Mouse (Mus musculus) lung, postnatal 25 days (tissue): ENCODE measurements around the gene Tmem95.
"Not testable (repeated sequence)": the region's sequence is repeated elsewhere in the genome, so short reads cannot be mapped to it uniquely, and the experiment has no call there.

Experiments
- DNase-seq: peaks from one replicate; pipeline ENCODE4 v3.0.0; 2022; ENCODE audit warnings: low spot score

Tmem95 gene

DNA sequence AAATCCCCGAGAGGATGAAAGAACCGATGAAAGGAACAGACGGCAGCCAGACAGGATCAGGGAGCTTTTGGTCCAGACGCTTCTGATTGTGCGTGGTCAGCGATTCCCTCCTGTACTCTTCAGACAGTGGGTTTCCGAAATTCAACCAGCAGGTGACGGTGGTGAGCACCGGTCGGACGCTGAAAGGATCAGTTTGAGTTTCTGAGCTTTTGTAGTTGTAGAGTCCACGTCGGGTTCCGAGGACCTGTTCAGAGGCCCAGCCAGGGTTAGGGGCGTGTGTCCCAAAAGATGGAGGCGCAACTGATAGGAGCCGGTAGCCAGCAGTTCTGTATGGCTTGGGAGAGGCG lies 2.7 kb upstream of the Tmem95 start:
- peak; percentile 83 for DNase-seq

DNA sequence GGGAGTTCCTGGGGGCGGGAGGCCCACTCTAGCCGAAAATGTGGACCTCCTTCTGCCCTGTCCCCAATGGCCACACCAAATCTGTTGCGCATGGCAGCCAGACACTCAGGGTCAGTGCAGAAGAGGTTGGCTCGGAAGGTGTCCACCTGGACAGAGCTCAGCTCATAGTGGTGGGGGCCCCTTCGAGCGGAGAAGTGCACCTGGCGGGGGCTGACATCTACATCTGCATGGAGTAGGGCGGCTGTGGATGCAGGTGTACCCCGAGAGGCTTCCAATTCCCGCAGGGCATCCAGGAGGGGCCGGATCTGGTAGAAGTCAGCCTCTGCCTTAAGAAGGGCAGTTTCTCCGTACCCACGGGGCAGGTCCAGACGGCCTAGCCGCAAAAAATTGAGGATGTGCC lies 1.9 kb upstream of the Tmem95 start:
- DNase-seq = no peak

DNA sequence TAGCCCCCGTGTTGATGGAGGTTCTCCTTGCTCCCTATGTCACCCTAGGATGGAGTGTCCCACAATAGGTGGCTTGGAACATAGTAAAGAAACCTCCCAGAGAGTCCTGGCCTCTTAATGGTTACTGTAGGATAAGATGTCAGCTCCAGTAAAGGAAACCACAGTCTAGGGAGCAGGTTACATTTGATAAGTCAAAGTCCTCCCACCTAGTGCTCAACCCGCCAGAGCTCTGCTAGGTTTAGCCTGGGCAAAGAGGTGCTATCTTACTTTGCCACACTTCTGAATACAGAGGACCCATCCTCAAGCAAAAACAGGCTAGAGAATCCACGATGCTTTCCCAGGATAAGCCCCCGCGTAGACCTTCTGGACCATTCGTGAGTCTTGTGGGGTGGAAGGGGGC lies 1.1 kb upstream of the Tmem95 start:
- DNase-seq = no peak

DNA sequence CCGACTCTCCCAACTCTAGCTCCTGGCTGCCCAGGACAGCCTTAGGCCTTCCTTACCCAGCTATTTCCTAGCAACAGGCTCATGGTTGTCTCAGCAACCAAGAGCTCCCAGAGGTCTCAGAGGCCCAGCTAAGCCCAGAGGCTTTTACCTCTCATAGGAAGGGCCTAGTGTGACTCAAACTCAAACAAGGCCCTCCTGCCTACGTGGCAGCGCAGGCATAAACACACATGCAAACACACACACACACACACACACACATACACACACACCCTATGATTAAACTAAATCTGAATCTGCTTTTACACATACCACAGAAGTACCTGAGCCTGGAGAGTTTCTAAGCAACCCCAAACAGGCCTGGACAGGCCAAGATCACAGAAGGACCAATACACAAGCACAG lies 581 bp upstream of the Tmem95 start:
- no peak for DNase-seq

DNA sequence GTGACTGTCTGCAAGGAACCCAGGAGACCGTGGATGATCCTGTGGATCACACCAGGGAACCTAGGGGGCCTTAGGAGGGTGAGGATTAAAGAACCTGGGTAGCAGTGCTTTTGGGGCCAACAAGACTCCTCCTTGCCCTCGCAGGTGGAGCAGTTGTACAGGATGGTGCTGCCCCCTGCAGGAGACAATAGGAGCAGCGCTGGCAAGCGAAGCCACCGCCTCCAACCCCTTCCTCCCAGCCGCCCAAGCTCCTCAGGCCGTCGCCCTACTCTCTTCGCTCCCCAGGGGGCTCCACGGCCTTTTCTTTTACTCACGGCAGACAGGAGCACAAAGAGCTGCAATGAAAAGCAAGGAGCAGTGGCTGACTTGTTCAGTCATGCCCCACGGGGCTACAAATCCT lies 951 bp downstream of the Tmem95 start:
- peak; percentile 92 for DNase-seq

DNA sequence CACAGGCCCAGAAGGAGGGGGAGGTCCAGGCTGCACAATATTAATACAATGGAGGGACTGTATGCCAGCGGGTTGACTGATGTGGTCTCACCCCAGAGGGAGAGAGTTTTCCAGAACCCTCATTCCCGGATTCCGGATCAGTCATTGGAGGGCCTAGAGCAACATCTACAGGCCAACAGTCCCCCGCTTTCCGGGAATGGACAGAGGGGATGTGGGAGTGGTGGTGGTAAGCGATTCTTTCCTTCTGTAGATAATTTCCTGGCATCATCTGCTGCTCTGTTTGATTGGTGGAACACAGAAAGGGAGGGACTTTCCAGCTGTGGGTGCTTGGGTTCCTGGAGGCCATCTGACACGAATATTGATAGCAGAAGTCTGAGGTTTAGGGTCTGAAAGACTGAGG lies 1.6 kb downstream of the Tmem95 start:
- peak; percentile 87 for DNase-seq

DNA sequence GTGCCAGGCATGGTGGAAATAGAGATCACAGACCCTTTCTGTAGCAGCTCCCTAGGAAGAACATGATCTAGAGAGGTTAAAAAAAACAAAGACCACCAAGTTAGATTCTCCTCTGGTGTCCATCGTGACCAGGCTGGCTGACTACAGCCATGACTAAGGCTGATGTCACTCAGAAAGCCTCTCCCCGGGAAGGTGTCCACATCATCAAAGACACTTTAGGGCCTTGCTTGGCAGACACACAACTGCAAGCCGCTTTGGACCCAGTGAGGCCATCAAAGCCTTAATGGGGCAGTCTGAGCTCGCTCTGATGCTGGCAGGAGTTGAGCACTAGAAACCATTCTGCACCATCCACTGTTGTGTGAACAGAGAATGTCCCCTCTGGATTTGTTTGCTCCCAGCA lies 5.4 kb downstream of the Tmem95 start:
- no peak for DNase-seq

DNA sequence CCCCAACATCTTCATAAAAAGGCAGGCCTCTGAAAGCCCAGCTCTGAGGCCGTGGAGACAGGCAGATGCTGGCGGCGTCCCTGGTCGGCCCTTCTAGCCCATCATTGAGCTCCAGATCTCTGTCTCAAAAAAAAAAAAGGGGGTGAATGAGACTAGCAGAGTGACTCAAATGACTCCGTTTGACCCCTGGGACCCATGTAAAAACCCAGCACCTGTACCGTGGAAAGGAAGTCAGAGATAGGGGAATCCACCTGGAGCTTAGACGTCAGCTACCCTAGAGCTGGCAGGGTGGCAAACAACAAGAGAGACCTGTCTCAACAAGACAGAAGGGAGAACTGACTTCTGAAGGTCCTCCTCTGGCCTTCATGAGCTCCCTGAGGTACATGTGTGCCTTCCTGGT lies 6.0 kb downstream of the Tmem95 start:
- no peak for DNase-seq

DNA sequence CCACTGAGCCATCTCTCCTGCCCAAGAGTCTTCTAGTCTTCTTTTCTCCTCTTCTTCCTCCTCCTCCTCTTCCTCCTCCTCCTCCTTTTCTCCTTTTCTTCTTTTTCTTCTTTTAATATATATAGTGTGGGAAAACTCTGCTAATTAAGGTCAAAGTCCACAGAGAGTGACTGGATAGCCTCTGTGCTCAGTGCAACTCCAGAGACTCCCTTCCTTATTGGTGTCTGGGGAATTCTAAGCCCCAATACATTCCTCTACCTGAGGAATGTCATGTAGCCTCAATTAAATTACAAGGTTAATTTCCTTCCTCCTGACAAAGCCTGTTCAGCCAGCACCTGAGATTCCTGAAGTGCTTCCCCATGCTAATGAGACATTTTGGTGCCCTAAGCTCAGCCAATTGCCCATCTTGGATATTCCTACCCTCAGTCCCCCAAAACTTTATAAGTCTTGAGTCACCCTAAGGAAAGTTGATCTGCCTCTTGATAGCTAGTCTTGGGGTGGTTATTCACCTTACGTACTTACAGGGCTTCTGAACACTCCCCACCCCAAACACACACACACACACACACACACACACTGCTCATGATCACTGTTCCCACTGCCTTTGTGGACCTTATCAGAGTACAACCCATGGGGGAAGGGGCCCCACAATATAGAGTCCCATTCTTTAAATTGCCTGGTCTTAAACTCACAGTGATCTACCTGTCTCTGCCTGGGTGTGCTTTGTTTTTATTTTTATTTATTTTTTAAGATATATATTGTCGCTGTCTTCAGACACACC lies 7.3 kb downstream of the Tmem95 start:
- DNase-seq = no peak

DNA sequence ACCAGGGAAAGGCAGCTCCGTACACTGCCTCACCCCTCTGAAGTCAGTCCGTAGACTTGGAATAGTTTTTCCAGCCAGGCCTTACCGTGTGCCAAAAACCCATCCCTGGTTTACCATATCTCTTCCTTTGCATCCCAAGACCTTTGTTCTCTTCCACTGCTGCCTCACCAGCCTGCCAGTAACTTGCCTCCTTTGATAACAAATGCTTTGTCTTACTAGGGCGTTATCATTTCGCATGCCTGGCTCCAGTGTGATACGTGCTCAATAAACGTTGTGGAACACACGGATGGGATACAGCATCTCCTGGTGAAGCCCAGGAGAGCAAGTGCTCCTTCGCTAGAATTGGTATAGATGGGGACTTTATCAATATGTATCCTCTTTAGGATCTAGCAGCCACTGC lies 10.5 kb downstream of the Tmem95 start:
- DNase-seq = no peak

DNA sequence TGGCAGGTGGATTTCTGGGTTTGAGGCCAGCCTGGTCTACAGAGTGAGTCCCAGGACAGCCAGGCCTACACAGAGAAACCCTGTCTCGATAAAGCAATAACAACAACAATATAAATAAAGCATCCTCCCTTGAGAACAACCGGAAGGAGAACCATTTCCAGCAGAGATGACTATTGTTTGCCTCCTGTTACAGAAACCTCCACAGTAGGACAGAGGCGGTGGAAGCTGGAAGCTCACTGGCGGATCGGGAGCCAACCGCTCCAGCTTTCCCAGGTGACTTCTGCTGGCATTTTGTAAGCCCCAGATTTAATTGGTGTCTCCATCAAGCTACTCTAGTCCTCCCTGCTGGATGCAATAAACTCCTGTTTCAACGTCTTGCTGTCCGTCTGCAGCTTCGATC lies 12.3 kb downstream of the Tmem95 start:
- no peak for DNase-seq

DNA sequence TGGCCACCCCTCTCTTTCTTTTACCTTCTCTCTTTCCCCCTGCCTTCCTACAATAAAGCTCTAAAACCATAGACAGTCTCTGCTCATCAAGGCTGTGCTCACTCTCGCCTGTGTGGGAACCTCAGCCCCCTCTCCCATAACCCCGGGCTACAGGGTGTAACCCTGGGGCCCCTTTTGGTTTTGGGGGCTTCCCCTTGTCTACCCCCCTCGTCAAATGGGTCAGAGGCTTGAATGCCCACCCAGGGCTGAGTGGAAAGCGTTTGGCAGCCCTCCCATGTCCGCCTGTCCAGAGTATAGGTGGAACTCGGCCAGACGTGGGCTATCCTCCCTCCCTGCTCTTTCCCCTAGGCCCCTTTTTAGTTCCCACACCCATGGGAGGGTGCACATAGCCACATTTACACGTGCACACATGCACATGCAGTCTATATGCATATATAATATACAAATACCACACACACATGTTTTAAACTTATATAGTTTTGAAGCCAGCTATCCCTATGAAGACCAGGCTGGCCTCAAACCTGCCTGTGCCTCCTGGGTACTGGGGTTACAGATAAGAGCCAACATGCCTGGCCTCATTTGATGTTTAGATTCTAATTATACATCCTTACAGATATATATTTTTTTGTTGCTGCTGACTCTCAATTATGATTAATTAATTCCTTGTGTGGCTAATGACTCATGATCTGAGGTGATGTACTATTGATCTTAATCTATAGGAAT lies 13.5 kb downstream of the Tmem95 start:
- no peak for DNase-seq

DNA sequence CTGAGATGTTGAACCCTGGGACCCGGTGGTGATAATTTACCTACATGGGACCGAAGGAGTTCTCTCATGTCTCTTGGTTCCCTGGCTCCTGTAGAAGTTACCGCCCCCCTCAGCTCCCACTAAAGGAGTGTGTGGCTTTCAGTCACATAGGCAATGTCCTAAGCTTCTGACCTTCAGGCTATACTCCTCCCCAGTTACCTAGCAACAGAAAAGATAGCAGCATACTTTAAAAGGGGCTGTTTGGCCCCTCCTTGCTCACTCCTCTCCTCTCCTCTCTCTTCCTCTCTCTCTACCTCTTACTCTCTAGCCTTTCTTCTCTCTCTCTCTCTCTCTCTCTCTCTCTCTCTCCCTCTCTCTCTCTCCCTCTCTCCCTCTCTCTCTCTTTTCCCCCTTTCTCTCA lies 14.1 kb downstream of the Tmem95 start:
- not testable (repeated sequence) for DNase-seq

DNA sequence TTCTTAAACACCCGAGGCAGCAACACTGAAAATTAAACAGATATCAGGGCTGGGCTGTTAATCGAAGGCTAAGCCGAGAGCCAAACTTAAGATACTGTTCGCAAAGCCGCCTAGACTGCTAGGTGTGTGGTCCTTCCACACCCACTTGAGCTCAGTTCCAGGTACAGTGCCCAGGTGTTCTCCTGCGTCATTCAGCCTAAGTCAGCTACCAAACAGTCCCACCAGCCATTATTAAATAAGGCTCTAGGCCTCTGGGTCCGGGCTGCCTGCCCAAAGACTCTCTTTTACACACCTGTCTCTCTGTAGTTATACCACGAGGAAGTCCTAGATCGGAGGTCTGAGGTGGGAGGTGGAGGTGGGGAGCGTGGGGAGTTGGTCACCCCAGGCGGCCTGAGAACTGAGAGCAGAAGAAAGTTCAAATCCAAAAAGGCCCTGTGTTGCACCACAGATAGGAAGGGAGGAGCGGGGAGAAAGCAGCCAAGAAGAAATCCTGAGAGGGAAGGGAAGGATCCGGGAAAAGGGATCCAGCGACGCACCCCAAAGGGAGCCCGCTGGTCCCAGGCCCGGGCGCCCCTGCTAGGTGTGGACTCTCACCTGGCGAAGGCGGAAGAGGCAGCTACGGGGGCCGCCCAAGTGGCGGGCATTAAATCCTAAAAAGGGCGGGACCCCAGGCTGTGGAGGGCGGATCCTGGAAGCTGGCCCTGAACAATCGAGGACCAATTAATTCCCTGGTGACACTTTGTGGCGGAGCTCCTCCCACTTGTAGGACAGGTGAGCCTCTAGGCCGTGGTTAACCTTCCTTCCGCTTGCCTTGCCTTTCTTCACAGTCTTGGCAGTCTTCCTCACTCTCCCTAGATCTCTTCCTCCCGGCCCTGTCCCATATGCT lies 19.5 kb downstream of the Tmem95 start, which contains the start of gene Tnk1:
Gene Tnk1 (minus strand): TSS at position 618 of the 886 bp plus-strand sequence.
- peak; percentile 73 for DNase-seq

DNA sequence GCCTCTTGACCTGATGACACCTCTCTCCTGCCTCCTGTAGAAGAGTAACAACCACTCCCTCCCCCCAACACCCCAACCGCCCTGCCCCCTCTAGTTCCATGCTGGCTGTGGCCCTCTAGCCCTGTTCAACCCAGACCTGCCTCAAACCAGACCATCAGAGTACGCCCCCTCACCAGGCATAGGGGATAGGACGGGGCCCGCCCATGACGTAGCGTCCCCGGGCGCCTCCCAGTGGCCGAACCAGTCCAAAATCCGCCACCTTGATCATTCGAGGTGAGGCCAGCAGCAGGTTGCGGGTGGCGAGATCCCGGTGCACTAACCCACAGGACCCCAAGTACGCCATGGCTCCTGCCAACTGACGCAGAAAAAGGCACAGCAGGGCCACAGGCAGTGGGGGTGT lies 22.5 kb downstream of the Tmem95 start:
- DNase-seq = no peak

DNA sequence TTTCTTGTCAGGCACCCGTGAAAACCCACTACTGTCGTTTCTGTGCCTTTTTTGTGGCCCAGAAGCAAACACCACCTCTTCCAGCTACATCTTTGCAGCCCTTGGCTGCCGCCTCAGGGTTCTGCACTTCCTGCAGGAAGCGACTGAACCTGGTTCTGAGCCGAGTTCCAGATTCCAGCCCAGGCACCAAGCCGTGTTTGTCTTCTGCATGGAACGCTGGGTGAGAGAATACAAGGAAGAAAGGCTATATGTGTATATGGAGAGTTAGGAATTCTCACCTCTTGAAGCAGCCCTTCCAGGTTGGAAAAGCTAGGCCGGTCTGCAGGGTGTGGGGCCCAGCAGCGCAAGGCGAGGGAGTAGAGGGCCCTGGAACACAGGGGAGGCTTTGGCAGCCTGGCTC lies 23.1 kb downstream of the Tmem95 start:
- DNase-seq = no peak

DNA sequence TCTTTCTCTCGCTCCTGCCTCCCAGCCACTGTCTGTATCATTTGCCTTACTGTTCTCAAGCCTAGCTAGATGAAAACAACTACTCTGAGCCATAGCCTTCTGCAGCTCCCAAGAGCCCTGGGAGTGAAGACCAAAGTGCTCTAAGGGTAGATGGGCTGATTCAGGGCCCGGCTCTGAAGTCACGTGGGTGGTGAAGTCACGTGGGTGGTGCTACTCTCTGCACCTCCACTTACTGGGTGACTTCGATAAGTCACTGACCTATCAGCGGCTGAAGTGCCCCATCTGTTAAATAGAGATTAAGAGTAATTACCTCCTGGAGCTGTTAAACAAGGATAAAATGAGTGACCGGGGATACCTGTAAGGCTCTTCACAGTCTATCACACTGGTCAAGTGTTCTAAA lies 23.8 kb downstream of the Tmem95 start:
- no peak for DNase-seq

DNA sequence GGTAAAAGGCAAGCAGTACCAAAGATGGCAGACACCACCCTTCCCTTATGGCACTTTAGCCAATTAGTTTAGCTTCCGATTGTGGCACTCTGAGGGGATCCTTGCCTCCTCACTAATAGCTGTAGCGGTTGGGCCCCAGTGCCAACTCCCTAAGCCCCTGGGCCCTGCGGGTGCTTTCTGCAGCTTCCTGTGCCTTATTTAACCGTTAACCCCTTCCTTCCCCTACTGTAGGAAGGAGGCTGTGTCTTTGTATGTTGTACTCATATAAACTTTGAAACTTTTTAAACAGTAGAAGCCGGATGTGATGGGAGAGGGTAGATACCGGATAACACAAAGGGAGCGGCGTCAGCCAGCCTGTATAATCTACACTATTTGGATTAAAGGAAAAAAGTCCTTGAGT lies 27.1 kb downstream of the Tmem95 start:
- DNase-seq = no peak

DNA sequence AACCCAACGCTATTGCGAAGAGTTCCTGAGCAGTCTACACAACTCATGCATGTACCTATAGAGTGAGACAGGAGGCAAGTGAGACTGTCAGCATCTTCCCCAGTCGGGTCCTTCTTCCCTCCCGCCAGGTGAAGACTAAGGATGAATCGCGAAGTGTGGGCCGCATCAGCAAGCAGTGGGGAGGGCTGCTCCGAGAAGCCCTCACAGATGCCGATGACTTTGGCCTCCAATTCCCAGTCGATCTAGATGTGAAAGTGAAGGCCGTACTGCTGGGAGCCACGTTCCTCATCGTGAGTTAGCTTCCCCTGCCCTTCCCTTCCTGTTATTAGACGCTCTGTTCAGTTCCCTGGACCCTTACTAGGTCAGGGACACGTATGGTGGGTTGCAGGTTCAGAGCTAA lies 27.9 kb downstream of the Tmem95 start:
- DNase-seq = no peak

DNA sequence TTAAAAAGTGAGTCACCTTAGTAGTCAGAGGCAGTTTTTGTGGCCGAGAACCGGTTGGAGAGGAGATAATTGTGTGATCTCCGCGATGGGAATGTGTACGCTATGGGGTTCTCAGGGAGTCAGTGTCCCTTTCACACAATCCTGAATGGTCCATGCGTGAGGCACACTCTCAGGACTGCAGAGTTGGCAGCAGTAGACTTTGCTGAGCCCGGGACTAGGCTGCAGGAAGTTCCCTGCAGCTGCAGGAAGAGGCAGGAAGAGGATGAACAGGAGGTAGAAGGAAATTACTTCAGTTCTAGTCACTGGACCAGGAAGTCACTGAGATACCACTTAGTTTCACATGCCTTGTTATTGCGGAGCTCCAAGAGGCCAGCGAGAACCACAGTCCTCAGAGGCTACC lies 28.7 kb downstream of the Tmem95 start:
- DNase-seq = peak; percentile 20

DNA sequence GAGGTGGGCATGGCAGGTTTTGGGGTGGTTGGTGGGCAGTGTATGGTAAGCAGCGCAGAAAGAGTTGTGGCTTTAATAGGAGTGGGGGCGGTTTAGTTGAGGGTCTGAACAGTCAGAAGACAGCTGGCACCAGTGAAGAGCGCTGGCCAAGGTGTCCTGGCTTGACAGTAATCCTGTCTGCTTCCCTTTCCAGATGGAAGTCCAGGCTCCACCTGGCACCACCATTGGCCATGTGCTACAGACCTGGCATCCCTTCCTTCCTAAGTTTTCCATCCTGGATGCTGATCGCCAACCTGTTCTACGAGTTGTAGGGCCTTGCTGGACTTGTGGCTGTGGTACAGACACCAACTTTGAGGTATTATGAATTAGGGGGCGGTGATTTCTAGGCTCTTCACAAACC lies 29.8 kb downstream of the Tmem95 start:
- DNase-seq = no peak

DNA sequence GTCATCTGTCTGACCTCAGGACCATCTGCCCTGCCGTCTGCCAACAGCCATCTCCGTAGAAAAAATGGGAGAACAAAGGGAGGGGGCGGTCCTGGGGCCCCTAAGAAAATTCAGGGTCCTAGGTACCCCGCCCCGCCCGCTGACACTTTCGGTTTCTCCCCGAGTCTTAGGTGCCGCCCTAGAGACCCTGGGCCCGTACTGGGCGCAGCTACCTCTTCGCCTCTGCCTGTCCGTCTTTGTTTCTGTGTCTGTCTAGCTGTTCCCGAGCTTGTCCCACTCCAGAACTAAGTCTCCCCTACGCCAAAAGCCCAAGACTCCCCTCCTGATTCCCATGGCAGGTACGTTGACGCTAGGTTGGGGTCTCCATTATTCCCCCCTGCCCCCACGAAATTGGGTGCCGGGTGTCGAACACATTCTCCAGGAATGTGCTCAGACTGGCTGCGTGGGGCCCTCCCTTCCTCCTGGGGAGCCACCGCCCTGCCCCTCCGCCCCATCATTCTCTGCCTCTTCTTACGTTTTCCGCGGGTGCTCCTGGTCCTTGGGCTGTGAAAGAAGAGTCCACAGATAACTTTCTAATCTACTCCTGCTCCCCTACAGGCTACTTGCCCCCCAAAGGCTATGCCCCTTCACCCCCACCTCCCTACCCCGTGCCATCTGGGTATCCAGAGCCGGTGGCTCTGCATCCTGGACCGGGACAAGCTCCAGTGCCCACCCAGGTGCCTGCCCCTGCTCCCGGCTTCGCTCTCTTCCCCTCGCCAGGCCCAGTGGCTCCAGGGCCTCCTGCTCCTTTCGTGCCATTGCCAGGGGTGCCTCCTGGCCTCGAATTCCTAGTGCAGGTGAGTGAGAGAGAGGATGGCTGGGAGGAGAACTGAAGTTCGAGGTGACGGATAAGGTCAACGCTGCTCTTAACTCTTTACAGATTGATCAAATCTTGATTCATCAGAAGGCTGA lies 30.8 kb downstream of the Tmem95 start:
- peak; percentile 24 for DNase-seq
